ENCODE assay signal across 8 mouse cellular contexts in the genomic region with DNA sequence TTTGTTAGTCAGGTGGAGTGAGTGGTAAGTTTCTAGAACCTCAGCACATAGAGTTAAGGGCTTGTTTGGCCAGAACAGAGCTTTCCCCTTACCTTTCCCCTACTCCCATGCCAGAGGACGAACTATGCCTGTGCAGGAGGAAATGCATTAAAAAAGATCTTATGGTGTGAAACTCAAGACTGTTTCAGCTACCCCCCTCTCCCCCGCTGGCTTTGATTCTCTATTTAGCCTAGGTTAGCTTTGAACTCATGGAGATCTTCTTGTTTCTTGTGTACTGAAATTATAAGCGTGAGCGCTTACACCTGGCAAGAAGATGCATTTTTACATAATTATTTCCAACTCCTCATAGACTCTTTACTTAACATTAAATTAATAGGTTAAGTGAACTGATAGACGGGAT. TPM values are rescaled to one million over a fixed set of nuclear protein-coding genes. Genes with fewer than 3 reads are reported as not detected.
DNase-seq lines count a peak whose midpoint lies in the region; ATAC-seq and TF ChIP-seq lines count a peak whose summit lies in the region.

No protein-coding gene starts in this region.

- H3K36me3 ChIP-seq in kidney, embryonic 15.5 days: peaks cover 4% of the 10 kb centered on the region
- H3K36me3 ChIP-seq in hindbrain, embryonic 15.5 days: no peaks in the 10 kb centered on the region
- H3K36me3 ChIP-seq in midbrain, embryonic 16.5 days (ENCODE audit: control insufficient read depth, insufficient read depth, low read length): no peaks in the 10 kb centered on the region

- H3K4me3 ChIP-seq in kidney, embryonic 15.5 days (replicated peaks): peak overlapping the region; percentile 88
- peak overlapping the region; percentile 87 for H3K4me3 ChIP-seq in cortical plate, adult 2 months (ENCODE audit: insufficient read depth, low read length)
- peak overlapping the region; percentile 95 for H3K4me3 ChIP-seq in hindbrain, embryonic 15.5 days
- peak overlapping the region; percentile 95 for H3K4me3 ChIP-seq in midbrain, embryonic 16.5 days (ENCODE audit: low read depth, low read length)

- TF ChIP-seq POLR2A in cortical plate, adult 2 months (IDR thresholded peaks at IDR 0.05; ENCODE audit: extremely low read depth, insufficient read depth, low read length): no peak

- DNase-seq in kidney, adult 11 months: no peak
- no peak for DNase-seq in right cerebral cortex, postnatal 10 days (ENCODE audit: low spot score in 2 of 2)
- DNase-seq in kidney, postnatal 4 days: no peak
- no peak for DNase-seq in right cerebral cortex, adult 2 months (ENCODE audit: low spot score in 2 of 2)

- H3K9me3 ChIP-seq in kidney, embryonic 15.5 days (replicated peaks): no peaks in the 10 kb centered on the region
- H3K9me3 ChIP-seq in hindbrain, embryonic 15.5 days: no peaks in the 10 kb centered on the region
- no peaks in the 10 kb centered on the region for H3K9me3 ChIP-seq in midbrain, embryonic 16.5 days (replicated peaks; ENCODE audit: control insufficient read depth, low read length, poor library complexity, severe bottlenecking)

- ATAC-seq in kidney, embryonic 15.5 days (replicated peaks; ENCODE audit: low FRiP score): no peak
- ATAC-seq in hindbrain, embryonic 15.5 days (ENCODE audit: low FRiP score, low read depth): no peak
- ATAC-seq in midbrain, embryonic 16.5 days: no peak

- peaks cover 17% of the 10 kb centered on the region for H3K4me1 ChIP-seq in kidney, embryonic 15.5 days
- H3K4me1 ChIP-seq in cortical plate, adult 2 months (ENCODE audit: control insufficient read depth, insufficient read depth, low read length): peaks cover 1% of the 10 kb centered on the region; the same call in 1 of the 2 replicates
- peaks cover 20% of the 10 kb centered on the region for H3K4me1 ChIP-seq in hindbrain, embryonic 15.5 days (replicated peaks)
- H3K4me1 ChIP-seq in midbrain, embryonic 16.5 days (ENCODE audit: control insufficient read depth, insufficient read depth, low read length): peaks cover 24% of the 10 kb centered on the region

- H3K27ac ChIP-seq in kidney, embryonic 15.5 days: peak overlapping the region; percentile 98
- H3K27ac ChIP-seq in cortical plate, adult 2 months (ENCODE audit: insufficient read depth, low read length): no peak overlapping the region
- H3K27ac ChIP-seq in hindbrain, embryonic 15.5 days (replicated peaks): peak overlapping the region; percentile 93
- peak overlapping the region; percentile 88 for H3K27ac ChIP-seq in midbrain, embryonic 16.5 days (ENCODE audit: low read length)

- no peaks in the 10 kb centered on the region for H3K27me3 ChIP-seq in kidney, embryonic 15.5 days
- H3K27me3 ChIP-seq in hindbrain, embryonic 15.5 days: no peaks in the 10 kb centered on the region
- H3K27me3 ChIP-seq in midbrain, embryonic 16.5 days (ENCODE audit: control insufficient read depth, insufficient read depth, low read depth, low read length): no peaks in the 10 kb centered on the region

- peak overlapping the region; percentile 67 for H3K4me2 ChIP-seq in kidney, embryonic 15.5 days
- H3K4me2 ChIP-seq in hindbrain, embryonic 15.5 days: peak overlapping the region; percentile 77
- H3K4me2 ChIP-seq in midbrain, embryonic 16.5 days (ENCODE audit: low read length): peak overlapping the region; percentile 85

- peak overlapping the region; percentile 90 for H3K9ac ChIP-seq in kidney, embryonic 15.5 days
- peak overlapping the region; percentile 68 for H3K9ac ChIP-seq in hindbrain, embryonic 15.5 days
- H3K9ac ChIP-seq in midbrain, embryonic 16.5 days (ENCODE audit: low read depth, low read length): peak overlapping the region; percentile 89

- no peak for TF ChIP-seq CTCF in cortical plate, adult 2 months (IDR thresholded peaks at IDR 0.05; ENCODE audit: extremely low read depth, insufficient read depth, low read length)

- 6% methylated on average over 5 of the region's 5 CpGs for WGBS in kidney, embryonic 15.5 days
- 6% methylated on average over 5 of the region's 5 CpGs for WGBS in hindbrain, embryonic 15.5 days
- 10% methylated on average over 5 of the region's 5 CpGs for WGBS in midbrain, embryonic 16.5 days

RNA-seq across cellular contexts. Expression of a gene that starts 0.8 kb away (rescaled TPM):
- 33.9 and 35.8 TPM in 2 replicates for polyA plus RNA-seq in kidney, embryonic 15.5 days (2015; fragmentation: Nextera tagmentation; extraction: Ambion mirVana)
- 15.5 and 16.9 TPM in 2 replicates for polyA plus RNA-seq in cortical plate, adult 2 months (2012; rRNA removed)
- polyA plus RNA-seq in hindbrain, embryonic 15.5 days (2015; fragmentation: Nextera tagmentation; extraction: Ambion mirVana): 31.6 TPM in 2 replicates
- polyA plus RNA-seq in midbrain, embryonic 16.5 days (2015; fragmentation: Nextera tagmentation; extraction: Ambion mirVana): 34.1 and 37.0 TPM in 2 replicates

RNA-seq across cellular contexts. Expression of a gene that starts 1.1 kb away (rescaled TPM):
- polyA plus RNA-seq in kidney, embryonic 15.5 days (2015; fragmentation: Nextera tagmentation; extraction: Ambion mirVana): 20.4 and 22.9 TPM in 2 replicates
- polyA plus RNA-seq in cortical plate, adult 2 months (2012; rRNA removed): 9.5 and 10.4 TPM in 2 replicates
- 10.9 and 12.0 TPM in 2 replicates for polyA plus RNA-seq in hindbrain, embryonic 15.5 days (2015; fragmentation: Nextera tagmentation; extraction: Ambion mirVana)
- 11.5 and 12.1 TPM in 2 replicates for polyA plus RNA-seq in midbrain, embryonic 16.5 days (2015; fragmentation: Nextera tagmentation; extraction: Ambion mirVana)

RNA-seq across cellular contexts. Expression of a gene that starts 33.1 kb away (rescaled TPM):
- 23.2 and 24.9 TPM in 2 replicates for polyA plus RNA-seq in kidney, embryonic 15.5 days (2015; fragmentation: Nextera tagmentation; extraction: Ambion mirVana)
- polyA plus RNA-seq in cortical plate, adult 2 months (2012; rRNA removed): 24.3 and 24.6 TPM in 2 replicates
- polyA plus RNA-seq in hindbrain, embryonic 15.5 days (2015; fragmentation: Nextera tagmentation; extraction: Ambion mirVana): 113 and 125 TPM in 2 replicates
- polyA plus RNA-seq in midbrain, embryonic 16.5 days (2015; fragmentation: Nextera tagmentation; extraction: Ambion mirVana): 138 and 150 TPM in 2 replicates
